Mouse (Mus musculus): ENCODE measurements at regions not wholly inside any gene's neighbourhood (a gene's known extent, or its start where the extent isn't known, plus 50 kb on each side); places are given as distances from the start of the nearest gene placed in this dataset.
A peak's percentile ranks its signal among the peaks of the same experiment; 100 is the strongest.
"Not testable (repeated sequence)": the region's sequence is repeated elsewhere in the genome, so short reads cannot be mapped to it uniquely, and the experiment has no call there.

DNA sequence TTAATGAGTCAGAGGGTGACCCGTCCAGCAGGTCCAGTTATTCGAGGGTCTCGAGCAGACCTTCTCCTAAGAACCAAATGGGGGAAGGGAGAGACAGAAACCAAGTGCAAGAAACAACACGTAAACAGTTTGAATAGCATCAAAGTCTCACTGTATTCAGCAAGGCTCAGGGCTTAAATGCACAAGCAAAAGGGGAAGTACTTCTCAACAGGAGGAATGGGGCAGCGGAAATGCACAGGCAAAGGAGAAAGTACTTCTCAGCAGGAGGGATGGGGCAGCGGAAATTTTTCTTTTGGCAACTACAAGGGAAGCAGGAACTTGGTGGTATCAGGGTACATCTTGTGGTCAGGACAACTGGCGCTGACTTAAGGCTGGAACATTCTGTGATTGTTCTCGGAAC is 330.6 kb downstream of the 9430069I07Rik start:
- not testable (repeated sequence) for H3K4me3 ChIP-seq; H3K9me3 ChIP-seq; ATAC-seq (replicated peaks); H3K4me1 ChIP-seq; H3K9ac ChIP-seq (replicated peaks); H3K36me3 ChIP-seq; H3K4me2 ChIP-seq (replicated peaks); H3K27me3 ChIP-seq; H3K27ac ChIP-seq (replicated peaks)
- WGBS = 87% methylated on average over 8 of the region's 8 CpGs

DNA sequence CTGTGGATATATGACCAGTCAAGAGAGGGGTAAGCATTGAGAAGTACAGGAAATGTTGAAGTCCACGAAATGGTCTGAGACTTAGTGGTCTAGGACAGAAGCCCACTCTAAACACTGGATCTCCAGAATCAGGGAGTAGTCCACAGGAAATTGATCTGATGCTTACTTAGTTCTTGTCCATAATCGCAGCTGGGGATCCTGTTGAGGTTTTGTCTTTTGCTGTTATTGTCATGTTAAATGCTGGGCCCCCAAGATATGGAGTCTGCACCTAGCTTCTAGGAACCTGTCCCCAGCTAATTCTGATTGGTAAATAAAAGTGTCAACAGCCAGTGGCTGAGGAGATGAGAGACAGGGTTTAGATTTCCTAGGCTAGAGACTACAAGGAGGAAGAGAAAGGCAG is 332.3 kb downstream of the 9430069I07Rik start:
- Histone ChIP-seq H3K36me3 (no peaks in the 10 kb centered on the region), H3K9me3 (no peaks in the 10 kb centered on the region), H3K4me3 (no peak overlapping the region), H3K4me2 (replicated peaks) (no peak overlapping the region), H3K27ac (replicated peaks) (no peak overlapping the region), H3K4me1 (no peaks in the 10 kb centered on the region), H3K27me3 (no peaks in the 10 kb centered on the region), H3K9ac (replicated peaks) (no peak overlapping the region)
- ATAC-seq (replicated peaks) = no peak
- WGBS = 92% methylated on average over 2 of the region's 2 CpGs

DNA sequence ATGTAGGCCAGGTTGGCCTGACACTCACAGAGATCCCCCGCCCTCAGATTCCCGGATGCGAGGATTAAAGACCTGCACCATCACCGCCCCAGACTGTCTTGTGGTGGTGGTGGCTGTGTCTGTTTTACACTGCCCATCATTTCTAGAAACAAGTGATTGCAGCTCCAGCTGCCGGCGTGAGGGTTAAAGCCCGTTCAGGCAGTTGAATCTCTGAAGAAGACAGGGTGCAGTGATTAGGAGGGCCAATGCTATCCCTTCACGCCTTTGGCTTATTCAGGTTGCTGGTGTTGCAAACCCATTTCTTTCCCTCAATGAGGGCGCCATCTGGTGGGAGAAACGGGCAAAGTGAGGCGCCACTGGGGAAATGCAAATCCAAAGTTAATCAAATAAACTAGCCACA is 335.8 kb downstream of the 9430069I07Rik start:
- no peak overlapping the region for H3K9ac ChIP-seq (replicated peaks)
- no peaks in the 10 kb centered on the region for H3K36me3 ChIP-seq
- H3K9me3 ChIP-seq = no peaks in the 10 kb centered on the region
- H3K27ac ChIP-seq (replicated peaks) = no peak overlapping the region
- no peaks in the 10 kb centered on the region for H3K4me1 ChIP-seq
- no peak overlapping the region; the same call in 1 of the 2 replicates for H3K4me2 ChIP-seq (replicated peaks)
- WGBS = 31% methylated on average over 11 of the region's 11 CpGs
- H3K4me3 ChIP-seq = no peak overlapping the region
- ATAC-seq (replicated peaks) = peak; percentile 63
- no peaks in the 10 kb centered on the region for H3K27me3 ChIP-seq

DNA sequence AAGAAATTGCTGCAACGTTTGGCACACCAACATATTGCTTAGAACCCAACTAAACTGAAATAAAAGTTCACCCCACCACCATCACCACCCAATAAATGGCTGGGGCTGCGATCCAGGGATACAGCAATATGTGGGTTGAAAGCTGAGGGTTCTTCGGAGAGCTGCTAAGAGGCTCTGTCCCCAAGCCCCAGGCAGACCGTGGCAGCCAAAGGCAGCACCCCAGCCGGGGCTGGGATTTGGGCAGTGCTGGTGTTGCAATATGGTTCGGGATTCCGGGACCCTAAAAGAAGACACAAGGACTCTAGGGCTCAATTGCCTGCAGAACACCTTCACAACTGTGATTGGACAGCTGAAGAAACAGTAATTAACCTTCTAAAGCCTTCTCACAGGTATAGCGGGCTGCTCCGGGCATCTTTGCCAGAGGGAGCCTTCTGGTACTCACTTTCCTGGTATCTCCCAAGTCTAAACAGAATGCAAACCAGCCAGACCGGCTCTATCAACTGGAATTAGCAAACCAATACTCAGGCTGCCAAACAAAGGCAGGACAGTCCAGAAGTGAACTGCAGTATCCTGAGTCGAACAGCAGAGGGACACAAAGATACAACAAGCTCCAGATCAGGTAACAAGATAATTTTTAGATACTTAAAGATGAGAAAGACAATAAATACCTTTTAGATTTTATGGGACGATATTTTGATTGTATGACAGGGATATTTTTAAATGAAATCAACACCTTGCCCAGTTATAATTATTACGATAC is 341.1 kb downstream of the 9430069I07Rik start:
- no peak overlapping the region for H3K4me2 ChIP-seq (replicated peaks)
- no peak overlapping the region for H3K4me3 ChIP-seq
- no peak overlapping the region for H3K27ac ChIP-seq (replicated peaks)
- no peak overlapping the region for H3K9ac ChIP-seq (replicated peaks)
- 0 out of 2 replicates have a peak, but pooled peaks have one; percentile 38 for ATAC-seq (replicated peaks)
- no peaks in the 10 kb centered on the region for H3K4me1 ChIP-seq
- no peaks in the 10 kb centered on the region for H3K9me3 ChIP-seq
- no peaks in the 10 kb centered on the region for H3K27me3 ChIP-seq
- H3K36me3 ChIP-seq = no peaks in the 10 kb centered on the region
- 53% methylated on average over 13 of the region's 13 CpGs for WGBS

DNA sequence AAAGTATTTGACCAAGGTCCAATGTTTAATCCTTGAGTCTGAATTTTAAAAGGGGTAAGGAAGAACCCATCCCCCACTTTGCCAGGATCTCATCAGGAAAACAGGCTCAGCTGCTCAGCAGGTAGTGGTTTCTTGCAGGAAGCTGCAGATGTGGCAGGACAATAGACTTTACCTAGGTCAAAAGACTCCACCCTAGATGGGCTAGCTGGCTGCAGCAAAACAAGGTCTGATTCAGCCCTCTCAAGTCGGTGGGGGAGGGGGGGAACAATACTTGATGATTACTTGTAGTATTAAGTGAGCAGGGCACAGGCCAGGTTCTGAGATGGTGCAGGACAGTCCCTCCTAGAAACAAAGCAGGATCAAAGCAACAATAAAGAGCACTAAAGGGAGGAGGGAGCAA is 349.1 kb downstream of the 9430069I07Rik start:
- Histone ChIP-seq H3K27me3 (no peaks in the 10 kb centered on the region), H3K9ac (replicated peaks) (no peak overlapping the region), H3K36me3 (no peaks in the 10 kb centered on the region), H3K9me3 (no peaks in the 10 kb centered on the region), H3K4me2 (replicated peaks) (no peak overlapping the region), H3K4me3 (no peak overlapping the region), H3K27ac (replicated peaks) (no peak overlapping the region), H3K4me1 (no peaks in the 10 kb centered on the region)
- 59% methylated on average over 1 of the region's 1 CpGs for WGBS
- no peak for ATAC-seq (replicated peaks)

DNA sequence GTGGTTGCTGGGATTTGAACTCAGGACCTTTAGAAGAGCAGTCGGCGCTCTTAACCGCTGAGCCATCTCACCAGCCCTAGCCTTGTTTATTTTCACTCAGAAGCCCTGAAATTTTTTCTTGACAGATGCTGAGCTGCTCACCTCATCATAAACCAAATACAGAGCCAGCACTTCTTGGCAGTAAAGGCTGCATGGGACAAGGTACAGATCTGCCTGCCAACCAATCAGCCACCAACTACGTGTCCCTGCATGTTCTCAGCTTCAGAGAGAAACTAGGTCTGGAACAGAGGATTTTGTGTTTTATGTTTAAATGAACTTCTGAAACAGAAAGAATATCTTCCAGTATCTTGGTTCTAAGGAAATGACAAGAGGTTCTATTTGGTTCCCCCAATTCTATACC is 365.3 kb downstream of the 9430069I07Rik start:
- H3K9ac ChIP-seq (replicated peaks) = no peak overlapping the region
- H3K27me3 ChIP-seq = no peaks in the 10 kb centered on the region
- H3K4me2 ChIP-seq (replicated peaks) = no peak overlapping the region
- H3K9me3 ChIP-seq = no peaks in the 10 kb centered on the region
- H3K27ac ChIP-seq (replicated peaks) = no peak overlapping the region
- WGBS = 85% methylated on average over 4 of the region's 4 CpGs
- no peaks in the 10 kb centered on the region for H3K36me3 ChIP-seq
- no peaks in the 10 kb centered on the region for H3K4me1 ChIP-seq
- no peak overlapping the region for H3K4me3 ChIP-seq
- ATAC-seq (replicated peaks) = no peak

DNA sequence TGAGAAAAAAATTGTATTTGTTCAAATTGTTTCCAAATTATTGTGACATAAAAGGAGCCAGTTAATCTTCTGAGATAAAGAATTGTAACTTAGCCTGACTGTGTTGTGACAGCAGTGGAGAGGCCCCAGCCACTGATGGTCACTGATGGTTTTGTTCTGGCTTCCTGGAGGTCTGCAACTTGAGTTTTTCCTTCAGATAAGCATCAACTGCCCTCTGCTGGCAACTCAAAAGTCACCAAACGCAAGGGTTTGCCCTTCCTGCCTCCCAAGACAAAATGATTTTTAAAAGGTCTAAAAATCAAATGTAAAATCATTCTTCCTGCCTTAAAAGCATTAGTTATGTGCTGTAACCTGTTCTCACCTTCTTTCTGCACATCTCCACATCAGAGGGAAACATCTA is 382.6 kb downstream of the 9430069I07Rik start:
- Histone ChIP-seq H3K4me1 (no peaks in the 10 kb centered on the region), H3K9me3 (no peaks in the 10 kb centered on the region), H3K4me2 (replicated peaks) (no peak overlapping the region), H3K27ac (replicated peaks) (no peak overlapping the region), H3K36me3 (no peaks in the 10 kb centered on the region), H3K4me3 (no peak overlapping the region), H3K9ac (replicated peaks) (no peak overlapping the region), H3K27me3 (no peaks in the 10 kb centered on the region)
- no peak for ATAC-seq (replicated peaks)
- 24% methylated on average over 1 of the region's 1 CpGs for WGBS

DNA sequence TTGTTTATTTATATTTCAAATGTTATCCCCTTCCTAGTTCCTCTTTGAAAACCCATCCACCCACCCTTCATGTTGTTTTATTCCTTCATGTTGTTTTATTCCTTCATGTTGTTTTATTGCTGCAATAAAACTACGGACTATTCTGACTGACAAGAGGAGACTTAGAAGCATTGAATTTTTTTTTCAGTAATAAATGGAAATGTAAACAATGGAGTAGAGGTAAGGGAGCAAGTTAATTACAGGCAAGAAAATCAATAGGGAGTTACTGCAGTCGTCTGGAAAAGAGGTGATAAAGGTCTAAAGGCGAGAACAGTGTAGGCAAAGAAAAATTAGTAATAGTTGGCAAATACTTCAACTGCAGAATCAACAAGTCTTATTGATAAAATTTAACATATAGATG is 384.2 kb downstream of the 9430069I07Rik start:
- Histone ChIP-seq H3K9ac (replicated peaks) (no peak overlapping the region), H3K27me3 (no peaks in the 10 kb centered on the region), H3K4me2 (replicated peaks) (no peak overlapping the region), H3K4me3 (no peak overlapping the region), H3K9me3 (no peaks in the 10 kb centered on the region), H3K36me3 (no peaks in the 10 kb centered on the region), H3K27ac (replicated peaks) (no peak overlapping the region), H3K4me1 (no peaks in the 10 kb centered on the region)
- ATAC-seq (replicated peaks) = no peak
- WGBS = 82% methylated on average over 3 of the region's 3 CpGs

DNA sequence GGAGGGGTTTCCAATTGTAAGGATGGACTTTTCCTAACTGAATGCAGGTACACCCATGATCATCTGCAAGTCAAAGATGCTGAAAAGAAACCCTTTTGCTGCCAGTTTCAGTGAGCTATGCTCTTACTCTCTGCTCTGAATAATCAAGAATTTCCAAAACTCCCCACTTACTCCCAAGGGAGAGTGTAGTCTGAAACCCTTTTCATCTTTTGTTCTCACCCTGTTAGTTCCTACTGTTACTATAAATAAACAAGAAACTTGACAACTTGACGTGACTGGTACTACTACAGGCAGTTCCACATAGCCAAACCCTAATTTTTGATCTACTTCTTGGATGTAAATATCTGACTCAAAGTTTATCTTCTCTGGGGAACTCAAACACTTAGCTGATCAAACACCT is 388.3 kb downstream of the 9430069I07Rik start:
- H3K36me3 ChIP-seq = no peaks in the 10 kb centered on the region
- H3K27ac ChIP-seq (replicated peaks) = no peak overlapping the region
- H3K9me3 ChIP-seq = no peaks in the 10 kb centered on the region
- no peak overlapping the region for H3K4me3 ChIP-seq
- no peaks in the 10 kb centered on the region for H3K4me1 ChIP-seq
- 64% methylated on average over 1 of the region's 1 CpGs for WGBS
- no peak overlapping the region for H3K9ac ChIP-seq (replicated peaks)
- H3K4me2 ChIP-seq (replicated peaks) = no peak overlapping the region
- no peaks in the 10 kb centered on the region for H3K27me3 ChIP-seq
- no peak for ATAC-seq (replicated peaks)

DNA sequence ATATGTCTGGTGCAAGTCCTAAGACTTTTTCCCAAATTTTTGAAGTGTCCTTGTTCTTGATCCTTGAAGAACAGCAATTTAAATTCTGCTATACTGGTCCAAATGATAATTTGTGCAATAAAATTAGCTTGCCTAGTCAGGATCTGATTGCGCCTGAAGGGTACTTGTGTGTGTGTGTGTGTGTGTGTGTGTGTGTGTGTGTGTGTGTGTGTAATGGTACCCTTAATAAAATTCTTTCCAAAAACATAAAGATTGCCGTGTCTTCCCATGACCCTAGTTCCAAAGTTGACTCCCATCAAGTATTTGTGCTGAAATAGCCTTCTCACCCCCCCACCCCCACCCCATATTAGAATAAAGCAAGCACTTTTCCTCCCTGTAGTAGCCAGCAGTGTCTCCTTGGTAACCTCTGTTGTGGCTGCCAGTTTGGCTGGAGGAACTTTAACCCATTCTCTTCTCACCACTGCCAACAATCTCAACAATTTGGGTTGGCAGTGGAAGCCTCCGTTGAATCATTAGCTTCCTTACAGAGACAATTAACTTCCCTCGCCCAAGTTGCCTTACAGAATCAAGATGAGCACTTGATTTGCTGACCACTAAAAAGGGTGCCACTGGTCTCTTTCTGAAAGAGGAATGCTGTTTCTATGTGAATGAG is 422.5 kb downstream of the 9430069I07Rik start:
- no peaks in the 10 kb centered on the region for H3K36me3 ChIP-seq
- no peaks in the 10 kb centered on the region for H3K9me3 ChIP-seq
- no peaks in the 10 kb centered on the region for H3K4me1 ChIP-seq
- H3K9ac ChIP-seq (replicated peaks) = no peak overlapping the region
- ATAC-seq (replicated peaks) = peak; percentile 38; the same call in 1 of the 2 replicates
- no peak overlapping the region for H3K4me3 ChIP-seq
- no peaks in the 10 kb centered on the region for H3K27me3 ChIP-seq
- no peak overlapping the region for H3K4me2 ChIP-seq (replicated peaks)
- WGBS = 71% methylated on average over 4 of the region's 4 CpGs
- no peak overlapping the region for H3K27ac ChIP-seq (replicated peaks)

DNA sequence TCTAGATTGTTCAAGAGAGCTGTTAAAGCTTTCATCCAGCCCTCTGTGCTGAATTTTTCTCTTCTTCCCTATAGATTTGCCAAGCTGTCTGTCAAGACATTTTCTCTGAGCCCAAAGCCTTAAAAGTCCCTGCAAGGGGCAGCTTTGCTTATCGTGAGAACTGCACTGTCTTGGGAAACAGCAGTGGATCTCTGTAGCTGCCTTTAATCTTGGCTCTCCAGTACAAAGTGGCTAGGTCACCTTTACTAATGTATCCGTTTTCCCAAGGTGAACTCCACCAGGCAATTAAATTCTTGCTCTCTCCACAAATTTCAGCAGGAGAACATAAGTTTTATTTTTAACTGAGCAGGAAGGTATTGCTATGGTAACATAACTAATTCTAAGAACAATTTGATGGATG is 431.2 kb downstream of the 9430069I07Rik start:
- Histone ChIP-seq H3K27me3 (no peaks in the 10 kb centered on the region), H3K4me3 (no peak overlapping the region), H3K36me3 (no peaks in the 10 kb centered on the region), H3K27ac (replicated peaks) (no peak overlapping the region), H3K9me3 (no peaks in the 10 kb centered on the region), H3K9ac (replicated peaks) (no peak overlapping the region), H3K4me1 (no peaks in the 10 kb centered on the region), H3K4me2 (replicated peaks) (no peak overlapping the region)
- WGBS = 72% methylated on average over 2 of the region's 2 CpGs
- ATAC-seq (replicated peaks) = no peak

DNA sequence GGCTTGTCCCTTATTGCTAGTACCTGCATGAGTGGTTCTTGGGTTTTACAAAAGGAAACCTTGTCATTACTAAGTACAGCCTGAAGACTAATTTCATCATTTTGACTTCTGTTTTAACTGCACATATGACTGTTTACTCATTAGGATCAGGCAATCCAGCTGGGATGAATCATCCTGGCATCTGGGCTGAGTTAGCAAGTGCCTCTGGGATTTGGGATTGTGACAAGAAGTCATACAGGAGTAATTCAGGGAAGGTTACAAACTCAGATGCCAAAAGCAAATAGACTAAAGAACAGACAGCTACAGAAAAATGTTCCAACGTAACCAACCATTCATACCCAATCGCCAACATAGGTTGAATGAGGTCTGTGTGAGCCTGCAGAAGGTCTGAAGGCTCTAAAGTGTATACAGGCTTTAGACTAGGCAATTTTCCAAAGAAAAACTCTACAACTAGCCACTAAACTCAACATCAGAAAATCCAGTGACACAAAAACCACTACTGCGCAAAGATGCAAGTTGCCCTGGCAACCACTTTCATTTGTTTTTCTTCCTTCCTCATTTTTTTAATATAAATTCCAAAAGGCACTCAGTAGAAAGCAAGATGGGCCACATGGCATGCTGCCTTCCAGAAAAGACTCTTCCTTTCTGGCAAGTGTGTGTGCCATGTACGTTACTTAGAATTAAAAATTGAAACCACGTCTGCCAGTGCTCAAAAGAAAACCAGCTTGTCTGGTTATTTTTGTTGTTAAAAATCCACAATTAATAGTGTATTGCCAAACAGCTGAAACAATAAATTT is 433.4 kb downstream of the 9430069I07Rik start:
- 76% methylated on average over 5 of the region's 5 CpGs for WGBS
- no peak overlapping the region for H3K4me3 ChIP-seq
- ATAC-seq (replicated peaks) = no peak
- H3K27me3 ChIP-seq = no peaks in the 10 kb centered on the region
- no peak overlapping the region for H3K27ac ChIP-seq (replicated peaks)
- H3K4me1 ChIP-seq = no peaks in the 10 kb centered on the region
- no peaks in the 10 kb centered on the region for H3K36me3 ChIP-seq
- H3K9ac ChIP-seq (replicated peaks) = no peak overlapping the region
- no peaks in the 10 kb centered on the region for H3K9me3 ChIP-seq
- H3K4me2 ChIP-seq (replicated peaks) = no peak overlapping the region
